Mouse (Mus musculus) NIH3T3 (cell line): ENCODE data around the gene Sstr2.

Experiments
- DNase-seq: peaks from one replicate; pipeline ENCODE4 v3.0.0-alpha.2; 2012; ENCODE audit warnings: low read depth

Sstr2 gene

DNA sequence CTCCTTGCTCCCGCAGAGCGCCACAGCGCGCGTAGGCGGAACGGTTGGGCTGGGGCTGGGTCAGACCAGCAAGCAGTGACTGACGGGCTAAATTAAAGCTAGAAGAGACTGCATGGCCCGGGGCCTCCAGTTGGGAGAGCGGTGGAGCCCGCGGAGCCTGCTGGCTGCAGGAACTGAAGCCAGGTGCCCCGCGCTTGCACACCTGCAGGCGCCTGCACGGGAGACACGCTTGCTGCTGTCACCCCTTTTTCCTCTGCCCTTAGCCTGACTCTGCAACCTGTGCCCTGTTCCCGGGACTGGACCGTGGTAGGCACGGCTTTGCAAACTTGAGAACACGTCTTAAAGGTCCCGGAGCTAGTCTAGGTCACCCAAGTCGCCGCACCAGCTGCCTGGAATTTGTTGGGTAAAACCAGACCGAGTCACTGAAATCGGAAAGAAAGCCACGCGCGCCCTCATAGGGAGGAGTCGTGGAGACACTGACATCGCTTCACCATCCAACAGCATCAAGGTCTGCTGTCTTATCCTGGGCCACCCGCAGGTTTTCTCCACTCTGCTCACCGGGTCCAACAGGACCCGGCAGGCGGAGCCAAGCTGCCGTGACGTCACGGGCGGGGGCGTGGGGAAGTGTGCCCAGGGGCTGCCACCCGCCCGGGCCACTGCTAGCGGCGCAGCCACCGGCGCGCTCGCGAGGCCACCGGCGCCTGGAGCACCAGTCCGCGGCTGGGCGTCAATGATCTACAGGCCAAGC, at the start of gene Sstr2:
Gene Sstr2, plus strand, starts transcription at position 671 of the 748 bp plus-strand sequence.
- DNase-seq: peak; percentile 9

DNA sequence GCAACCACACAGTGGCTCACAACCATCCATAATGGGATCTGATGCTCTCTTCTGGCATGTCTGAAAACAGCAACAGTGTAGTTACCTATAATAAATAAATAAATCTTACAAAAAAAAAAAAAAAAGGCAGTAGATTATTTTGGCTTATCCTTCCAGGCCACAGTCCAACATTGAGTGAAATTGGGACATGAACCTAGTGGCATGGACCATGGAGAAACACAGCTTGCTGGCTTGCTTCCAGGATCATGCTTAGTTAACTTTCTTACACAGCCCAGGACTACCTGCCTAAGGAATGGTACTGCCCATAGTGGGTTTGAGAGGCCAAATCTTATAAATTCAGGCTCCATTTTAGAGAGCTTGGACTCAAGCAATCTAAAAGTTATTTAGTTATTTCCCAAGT, 47.5 kb upstream of the Sstr2 start:
- no peak for DNase-seq

DNA sequence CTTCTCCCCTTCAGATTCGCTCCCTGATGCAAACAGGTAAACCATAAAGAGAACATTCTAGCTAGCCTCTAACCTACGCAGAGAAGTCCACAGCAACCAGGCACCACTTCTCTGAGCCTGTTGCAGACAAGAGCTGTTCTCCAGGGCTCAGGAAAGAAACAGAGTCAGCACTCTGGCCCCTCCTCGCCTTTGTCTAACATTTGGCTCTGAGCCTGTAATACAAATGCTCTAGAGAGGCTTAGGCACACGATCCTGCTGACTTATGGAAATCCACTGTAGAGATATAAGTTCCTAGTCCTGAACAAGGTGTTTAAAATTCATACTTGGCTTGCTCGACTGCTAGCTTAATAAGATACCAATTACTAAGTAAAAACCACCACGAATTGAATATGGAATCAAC, 46.5 kb upstream of the Sstr2 start:
- no peak for DNase-seq

DNA sequence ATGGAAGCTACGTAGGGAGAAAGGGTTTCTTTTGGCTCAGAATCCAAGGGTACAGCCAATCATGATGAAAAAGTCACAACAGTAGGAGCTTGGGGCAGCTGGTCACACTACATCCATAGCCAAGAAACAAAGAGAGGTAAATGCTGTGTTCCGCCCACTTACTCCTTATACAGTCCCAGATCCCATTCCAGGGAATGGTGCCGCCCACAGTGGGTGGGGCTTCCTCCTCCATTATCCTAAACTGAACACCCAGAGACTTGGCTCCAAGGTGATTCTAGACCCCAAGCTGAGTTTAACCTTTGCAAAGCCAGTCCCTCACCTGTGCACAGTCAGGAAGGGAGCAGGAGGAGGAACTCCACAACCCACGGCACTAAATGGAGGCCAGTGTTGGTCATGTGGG, 41.9 kb upstream of the Sstr2 start:
- DNase-seq: no peak

DNA sequence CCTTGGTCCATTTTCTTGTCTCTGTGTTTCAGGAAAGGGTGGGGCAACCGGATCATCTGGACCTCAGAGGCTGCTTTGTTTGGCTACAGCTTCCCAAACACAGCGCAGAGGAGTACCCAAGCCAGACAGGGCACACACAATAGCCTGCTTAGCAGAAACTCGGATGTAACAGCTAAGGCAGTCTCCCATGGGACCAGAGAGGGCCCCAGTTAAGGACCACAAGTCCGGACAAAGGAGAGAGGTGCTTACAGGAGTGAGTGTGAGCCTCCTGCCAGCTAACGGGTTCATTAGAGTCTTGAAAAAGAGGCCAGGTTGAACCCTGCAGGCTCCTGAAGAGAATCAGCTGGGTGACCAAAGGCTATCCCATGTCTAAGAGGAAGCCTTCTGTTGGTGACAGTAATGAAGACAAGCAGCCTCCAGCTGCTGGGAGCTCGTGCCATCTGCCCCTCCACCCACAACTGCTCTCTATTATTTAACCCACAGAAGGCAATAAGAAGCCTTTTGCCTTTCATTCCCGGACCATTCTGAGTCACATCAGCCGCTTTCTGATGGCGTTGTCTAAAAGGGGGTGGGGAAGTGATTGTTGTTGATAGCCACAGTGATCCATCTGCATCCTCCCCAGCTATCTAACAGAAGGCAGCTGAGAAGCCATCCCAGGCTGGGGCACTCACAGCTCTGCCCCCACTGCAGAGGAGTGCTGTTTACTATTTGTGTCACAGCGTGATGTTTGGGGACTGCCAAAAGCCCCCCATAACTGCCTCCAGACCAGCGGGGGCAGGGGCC, 35.1 kb upstream of the Sstr2 start:
- DNase-seq: no peak

DNA sequence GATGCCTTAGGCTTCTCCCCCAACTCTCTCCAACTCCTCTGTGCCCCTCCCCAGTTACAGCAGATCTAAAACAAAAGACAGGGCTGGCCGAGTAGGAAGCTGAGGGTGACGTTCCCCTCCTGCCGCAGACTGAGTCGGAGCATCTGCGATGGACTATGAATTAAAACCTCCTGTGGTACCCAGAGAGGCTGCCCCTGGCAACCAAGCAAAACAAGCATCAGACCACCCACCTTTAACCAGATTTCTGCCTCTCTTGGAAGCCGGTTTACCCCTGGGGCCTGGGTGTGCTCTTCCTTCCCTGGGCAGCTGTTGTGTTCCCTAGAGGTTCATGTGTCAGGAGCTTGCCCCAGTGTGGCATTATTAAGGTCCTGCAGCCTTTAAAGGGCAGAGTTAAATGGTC, 32.7 kb upstream of the Sstr2 start:
- no peak for DNase-seq

DNA sequence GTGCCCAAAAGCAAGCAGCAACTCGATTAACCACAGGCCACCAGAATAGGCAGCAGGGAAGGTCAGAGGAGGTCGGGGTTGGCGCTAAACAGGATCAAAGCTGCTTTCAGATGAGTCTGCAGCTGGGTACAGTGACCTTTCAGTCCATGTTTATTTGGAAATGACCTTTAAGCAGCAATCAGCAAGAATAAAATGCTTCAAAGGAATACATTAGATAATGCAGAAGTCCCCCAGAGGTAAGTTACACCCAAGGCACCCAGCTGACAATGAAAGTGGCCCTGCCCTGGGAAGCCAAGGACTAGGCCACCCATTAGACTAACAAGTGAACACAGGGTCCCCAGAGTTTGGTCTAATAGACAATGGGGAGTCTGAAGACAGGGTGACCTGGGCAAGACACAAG, 30.2 kb upstream of the Sstr2 start:
- no peak for DNase-seq

DNA sequence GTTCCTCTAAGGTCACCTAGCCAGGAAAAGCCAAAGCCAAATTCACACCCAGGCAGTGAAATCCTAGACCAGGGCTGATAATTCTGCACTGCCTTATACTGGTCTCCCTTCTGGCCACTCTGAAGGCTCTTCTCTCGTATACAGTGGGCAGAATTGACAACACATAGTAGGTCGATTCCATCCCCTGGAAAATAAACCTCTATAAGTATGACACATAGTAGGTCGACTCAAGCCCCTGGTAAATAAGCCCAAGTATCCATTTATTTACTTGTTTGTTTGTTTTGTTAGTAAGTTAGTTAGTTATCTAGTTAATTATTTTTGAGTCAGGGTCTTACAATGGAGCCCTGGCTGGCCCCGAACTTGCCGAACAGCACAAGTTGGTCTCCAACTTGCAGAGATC, 24.0 kb upstream of the Sstr2 start:
- no peak for DNase-seq

DNA sequence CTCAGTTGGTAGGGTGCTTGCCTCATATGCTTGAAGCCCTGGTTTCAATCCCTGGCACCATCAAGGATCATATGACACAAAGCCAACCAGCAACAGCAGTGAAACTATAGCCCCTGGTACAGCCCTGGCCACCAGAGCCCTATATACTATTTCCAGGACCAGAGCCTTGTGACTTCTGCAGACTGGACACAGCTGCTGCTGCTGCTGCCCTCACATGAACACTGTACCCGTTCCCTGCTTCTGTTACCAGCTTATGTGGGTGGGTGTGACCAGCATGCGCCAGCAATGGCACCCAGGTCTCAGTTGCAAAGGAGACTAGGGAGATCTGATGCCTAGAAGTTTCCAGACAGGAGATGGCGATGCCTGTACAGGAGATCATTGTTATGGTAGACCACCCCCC, 21.5 kb upstream of the Sstr2 start:
- DNase-seq: no peak

DNA sequence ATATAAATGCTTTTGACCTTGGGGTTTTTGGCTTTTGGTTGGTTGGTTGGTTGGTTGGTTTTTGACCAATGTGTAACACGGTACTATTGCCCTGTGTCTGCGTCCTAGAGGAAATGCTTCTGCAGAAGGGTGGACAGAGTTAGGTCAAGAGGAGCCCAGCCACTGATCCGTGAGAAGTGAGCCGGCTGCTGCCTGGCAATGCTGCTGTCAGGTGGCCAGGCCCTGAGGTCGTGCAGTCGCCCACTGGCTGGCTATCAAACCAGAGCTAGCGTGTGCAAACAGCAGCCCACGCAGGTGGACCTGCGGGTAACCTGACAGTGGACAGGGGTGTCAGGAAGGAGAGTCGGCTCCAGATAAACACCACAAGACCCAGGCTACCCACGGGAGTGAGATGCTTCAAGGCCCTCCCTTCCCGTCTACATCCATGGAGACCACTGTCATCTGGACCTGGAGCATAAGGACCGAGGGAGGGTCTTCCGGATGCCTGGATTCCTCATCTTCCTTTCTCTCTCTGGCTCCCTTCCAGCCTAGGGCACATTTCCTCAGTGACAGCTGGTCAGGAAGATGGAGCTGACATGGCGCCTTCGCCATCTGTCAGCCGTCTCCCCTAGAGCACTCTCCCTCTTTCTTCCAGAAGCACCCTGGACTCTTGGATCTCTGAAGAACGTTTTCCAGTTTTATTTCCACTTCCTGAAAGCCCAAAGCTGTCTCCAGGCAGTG, 18.5 kb upstream of the Sstr2 start:
- no peak for DNase-seq

DNA sequence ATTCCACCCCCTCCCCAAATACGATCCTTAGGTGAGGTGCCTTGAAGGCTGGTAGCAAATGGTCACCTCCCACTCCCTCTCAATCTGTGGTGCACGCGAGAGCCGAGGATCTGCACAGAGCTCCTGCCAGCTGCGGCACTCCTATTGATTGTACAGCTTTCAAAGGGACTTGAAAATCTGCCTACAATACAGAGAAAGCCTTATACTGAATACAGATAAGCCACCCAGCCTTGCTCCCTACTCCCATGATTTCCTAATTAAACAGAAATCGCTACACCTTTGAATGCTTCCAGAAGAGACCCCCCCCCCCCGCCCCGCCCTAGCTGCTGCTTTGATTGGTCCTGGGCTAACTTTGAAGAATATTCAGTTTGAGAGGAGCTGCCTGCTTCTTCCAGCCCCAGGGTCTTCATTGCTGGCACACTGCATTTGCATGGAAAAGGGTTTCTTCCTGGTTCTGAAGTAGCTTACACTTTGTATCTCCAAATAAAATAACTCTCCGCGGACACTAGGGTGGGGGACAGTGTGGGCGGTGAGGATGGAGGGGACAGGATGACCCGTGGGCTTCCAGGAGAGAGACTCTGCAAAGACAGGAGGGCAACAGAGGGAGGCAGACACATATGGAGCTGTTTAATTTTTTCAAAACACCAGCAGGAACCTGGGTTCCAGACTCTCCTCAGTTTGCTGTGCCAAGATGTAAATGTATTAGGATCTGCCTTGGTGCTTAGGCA, 17.4 kb upstream of the Sstr2 start:
- no peak for DNase-seq

DNA sequence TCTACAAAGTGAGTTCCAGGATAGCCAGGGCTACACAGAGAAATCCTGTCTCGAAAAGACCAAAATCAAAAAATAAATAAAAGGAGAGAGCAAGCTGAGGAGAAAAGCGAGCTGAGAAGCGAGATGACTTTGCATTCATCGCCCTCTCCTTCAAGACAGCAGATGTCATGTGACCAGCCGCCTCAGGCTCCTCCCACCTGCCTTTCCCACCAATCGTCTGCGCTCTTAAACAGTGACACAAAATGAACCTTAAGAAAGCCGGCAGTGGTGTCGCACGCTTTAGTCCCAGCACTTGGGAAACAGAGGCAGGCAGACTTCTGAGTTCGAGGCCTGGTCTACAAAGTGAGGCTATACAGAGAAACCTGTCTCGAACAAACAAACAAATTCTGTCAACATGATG, 11.6 kb upstream of the Sstr2 start:
- no peak for DNase-seq

DNA sequence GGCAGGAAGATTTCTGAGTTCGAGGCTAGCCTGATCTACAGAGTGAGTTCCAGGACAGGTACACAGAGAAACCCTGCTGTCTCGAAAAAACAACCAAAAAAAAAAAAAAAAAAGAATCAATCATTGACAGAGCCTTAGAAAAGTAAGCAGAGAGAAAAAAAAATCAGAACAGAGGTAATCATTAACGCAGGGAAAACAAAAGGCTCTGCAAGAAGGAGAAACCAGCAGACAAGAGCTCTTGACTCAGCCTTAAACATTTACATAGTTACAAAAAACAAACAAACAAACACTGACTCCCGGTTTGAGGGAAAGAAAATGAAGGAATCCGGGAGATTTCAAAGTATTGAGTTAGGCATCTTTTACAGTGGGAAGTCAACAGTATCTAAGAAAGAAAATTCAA, 9.6 kb upstream of the Sstr2 start:
- no peak for DNase-seq

DNA sequence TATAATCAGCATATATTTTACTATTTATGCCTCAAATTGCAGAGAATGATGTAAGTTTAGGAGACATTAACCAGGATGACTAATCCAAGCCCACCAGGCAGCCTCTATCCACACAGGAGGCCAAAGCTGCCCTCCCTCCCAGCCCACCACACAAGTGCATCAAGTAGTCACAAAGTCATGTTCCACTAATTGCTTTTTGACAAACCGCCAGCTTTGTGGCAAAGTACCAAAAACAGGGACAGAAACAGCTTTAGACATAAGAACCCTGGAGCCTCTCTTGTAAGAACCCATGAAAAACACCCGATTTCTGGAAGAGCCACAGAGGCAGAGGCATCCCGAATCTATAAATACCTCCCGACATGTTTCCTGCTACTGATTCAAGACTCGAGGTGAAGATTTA, 8.9 kb upstream of the Sstr2 start:
- DNase-seq: peak; percentile 19

DNA sequence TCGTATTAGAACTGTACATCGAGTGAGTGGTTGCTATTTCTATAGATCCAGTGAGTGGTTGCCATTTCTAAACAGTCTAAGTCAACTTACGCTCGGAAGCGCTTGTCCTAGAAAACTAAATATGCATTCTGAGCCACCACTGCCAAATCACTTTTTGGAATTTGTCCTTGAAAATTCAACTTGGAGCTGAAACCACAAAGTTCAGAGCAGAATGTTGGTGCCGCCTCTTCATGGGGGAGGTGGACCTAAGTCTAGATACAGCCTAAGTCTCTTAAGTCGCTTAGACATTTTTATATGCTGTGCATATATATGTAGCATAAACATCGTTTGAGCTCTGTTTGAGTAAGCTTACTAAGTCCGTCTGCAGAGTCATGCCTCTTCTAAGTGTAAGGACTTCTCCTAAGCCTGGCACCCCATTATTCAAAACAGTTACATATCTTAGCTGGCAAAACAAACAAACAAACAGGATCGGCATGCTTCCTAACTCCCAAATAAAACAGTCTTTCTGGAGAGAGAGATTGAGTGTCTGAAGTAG, 8.0 kb upstream of the Sstr2 start:
- no peak for DNase-seq

DNA sequence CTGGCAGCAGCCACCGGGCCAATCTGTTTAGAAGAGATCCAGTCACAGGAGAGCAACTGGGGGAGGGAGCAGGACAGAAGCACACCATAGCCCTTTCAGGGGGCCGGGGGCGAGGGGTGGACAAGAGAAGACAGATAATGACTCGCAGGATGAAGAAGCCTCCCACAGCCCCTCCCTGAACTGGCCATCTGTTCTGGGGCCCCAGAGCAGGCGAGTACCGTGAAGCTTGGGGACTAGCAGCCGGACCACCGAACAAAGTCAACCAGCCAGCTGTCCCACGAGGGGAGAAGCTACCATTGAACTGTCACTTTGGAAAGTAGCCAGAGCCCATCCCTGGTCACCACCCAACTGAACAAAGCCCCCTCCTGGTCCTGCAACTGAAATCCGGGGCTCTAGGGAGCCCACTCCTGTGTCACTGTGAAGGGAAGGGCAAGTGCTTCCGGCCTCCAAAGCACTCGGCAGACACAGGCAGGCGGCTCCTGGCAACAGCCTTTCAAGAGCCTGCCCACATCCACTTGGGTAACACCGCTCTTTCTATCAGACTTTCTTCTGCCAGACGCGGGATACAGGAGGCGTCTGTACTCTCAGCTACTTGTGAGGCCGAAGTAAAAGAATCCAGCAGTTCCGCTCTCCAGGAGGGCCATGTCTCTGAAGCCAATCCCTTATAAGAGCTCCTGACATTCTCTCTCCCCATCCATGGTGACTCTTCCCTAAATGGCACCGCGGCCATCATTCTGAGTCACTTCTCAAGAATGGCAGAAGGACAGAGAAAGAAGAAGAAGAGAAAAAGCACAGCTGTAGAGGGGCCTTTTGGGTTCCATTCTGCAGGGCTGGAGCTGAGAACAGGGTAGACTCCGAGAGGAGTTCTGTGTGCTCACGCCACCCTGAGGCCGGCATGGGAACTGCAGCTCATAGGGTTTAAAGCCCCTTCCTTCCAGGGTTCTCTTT, 7.2 kb upstream of the Sstr2 start:
- DNase-seq: peak; percentile 36

DNA sequence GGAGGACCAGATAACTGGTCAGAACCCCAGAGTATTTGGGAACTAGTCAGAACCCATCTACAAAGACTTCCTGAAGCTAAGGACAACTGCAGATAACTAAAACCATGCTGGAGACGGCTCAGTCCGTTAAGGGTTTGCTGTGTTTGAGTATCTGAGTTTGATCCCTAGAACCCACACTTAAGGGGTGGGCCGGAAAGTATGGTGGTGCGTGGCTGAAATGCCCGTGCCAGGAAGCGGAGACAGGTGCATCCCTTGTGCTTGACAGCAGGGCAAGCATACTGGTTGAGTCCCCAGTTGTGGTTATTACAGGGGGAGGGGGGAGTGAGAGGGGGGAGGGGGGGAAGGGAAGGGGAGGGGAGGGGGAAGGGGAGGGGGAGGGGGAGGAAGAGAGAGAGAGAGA, 4.7 kb upstream of the Sstr2 start:
- DNase-seq: no peak

DNA sequence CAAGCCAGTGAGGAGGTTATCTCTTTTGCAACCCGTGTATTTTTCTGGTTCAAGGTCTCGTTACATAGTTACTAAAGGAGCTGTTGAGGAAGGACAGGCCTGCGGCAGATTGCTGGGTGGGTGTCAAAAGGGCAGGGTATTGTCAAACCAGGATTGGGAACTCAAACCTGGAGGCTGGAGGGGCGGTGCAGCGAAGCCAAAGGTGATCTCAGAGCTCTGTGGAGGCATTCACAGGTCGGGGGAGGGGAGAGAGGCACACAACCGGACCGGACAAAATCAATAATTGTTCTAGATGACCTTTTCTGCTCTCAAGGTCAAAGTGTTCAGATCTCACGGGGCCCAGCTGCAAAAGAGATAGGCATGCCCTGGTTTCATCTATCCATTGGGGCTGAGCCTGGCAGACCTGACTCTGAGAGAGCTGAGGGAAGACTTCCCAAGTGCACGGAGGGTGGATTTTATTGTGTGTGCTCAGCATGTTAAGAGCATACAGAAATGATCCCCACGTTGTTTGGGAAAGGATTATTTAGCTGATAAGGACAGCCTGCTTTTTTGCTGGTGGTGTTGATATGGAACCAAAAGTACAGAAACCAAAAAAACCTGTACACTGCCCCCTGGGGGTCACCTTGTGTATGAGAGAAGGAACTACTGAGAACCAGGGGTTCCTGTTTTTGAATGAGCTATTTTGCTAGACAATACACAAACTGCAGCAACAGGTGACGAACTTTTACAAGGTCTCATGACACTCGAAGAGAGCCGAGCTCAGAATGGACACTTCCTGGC, 1.8 kb upstream of the Sstr2 start:
- peak; percentile 82 for DNase-seq

DNA sequence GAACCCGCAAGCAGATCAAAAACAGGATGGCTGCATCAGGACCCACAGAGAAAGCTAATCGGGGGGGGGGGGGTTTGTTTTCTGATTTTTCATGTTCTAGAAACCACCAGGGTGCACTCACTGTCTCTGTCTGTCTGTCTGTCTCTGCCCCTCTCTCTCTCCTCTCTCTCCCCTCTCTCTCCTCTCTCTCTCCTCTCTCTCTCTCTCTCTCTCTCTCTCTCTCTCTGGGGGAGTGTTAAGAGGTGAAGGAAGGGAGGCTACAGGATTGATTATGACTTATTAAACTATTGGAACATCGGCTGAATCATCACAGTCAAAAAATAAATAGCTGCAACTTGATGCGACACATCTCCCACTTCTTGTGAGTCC, 855 bp upstream of the Sstr2 start:
- DNase-seq: no peak

DNA sequence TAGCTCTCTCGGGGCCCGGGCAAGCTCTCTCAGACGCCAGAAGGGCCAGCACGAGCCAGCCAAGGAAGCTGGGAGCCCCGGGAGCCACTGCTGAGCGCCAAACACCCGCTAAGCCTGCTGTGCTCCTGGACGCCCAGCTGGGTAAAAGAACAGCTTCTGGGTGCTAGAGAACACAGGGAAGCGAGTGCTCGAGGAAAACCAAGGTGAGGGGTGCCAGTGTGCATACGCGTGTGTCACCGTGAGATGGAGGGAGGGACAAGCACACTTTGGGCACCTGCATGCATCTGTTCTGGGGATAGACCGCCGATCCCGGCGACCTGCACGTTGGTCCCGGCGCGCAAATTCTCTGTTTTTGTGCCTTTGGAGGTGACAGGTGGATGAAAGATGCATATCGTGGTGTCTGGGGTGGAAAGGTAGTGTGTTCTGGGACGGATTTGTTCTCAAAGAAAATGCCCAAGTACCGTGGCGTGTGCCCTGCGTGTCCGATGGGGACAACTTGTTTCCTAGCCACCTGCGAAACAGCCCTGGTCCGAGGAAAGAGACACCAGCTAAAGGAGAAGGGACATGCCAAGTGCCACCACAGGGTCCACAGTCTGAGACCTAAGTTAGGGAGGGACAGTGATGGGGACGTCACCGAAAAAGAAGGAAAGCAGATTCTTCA, 408 bp downstream of the Sstr2 start:
- DNase-seq: no peak
